Mouse (Mus musculus): ENCODE results near the gene Pim1.
"Not testable (repeated sequence)": the region's sequence is repeated elsewhere in the genome, so short reads cannot be mapped to it uniquely, and the experiment has no call there.

The Pim1 gene

GRCm38 (mm10) chr17:29490713-29491581 lies at the start of gene Pim1:
Gene Pim1, plus strand, starts transcription at chr17:29490753.
- peak; percentile 62 to 63 for DNase-seq (ENCODE audit: low spot score in 2 of 2)

- no peak for DNase-seq (ENCODE audit: low spot score in 2 of 2)
These were observed 49.0 kb upstream of the Pim1 start for GRCm38 (mm10) chr17:29441562-29441961.

DNA sequence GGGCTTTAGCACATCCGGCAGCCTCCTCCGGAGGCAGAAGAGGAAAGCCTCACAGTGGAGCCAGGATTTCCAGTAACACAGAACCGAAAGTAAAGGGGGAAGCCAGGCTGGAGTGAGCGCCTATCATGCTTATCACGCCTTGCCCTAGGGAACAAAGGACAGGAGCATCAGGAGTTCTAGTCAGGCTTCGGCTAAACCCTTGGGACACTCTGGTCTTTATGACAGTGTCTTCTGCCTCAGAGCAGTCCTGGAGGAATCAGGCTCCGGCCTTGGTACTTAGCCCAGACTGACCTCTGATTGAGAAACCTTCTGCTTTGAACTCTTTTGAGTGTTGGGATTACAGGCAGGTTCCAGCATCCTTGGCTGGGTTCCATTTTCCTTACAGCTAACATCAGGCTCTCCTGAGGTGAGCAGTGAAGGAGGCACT lies 48.4 kb upstream of the Pim1 start:
- no peak for DNase-seq (ENCODE audit: low spot score in 2 of 2)

- no peak for DNase-seq (ENCODE audit: low spot score in 2 of 2)
These were observed 46.8 kb upstream of the Pim1 start for GRCm38 (mm10) chr17:29443724-29444123.

GRCm38 (mm10) chr17:29445072-29445471 lies 45.5 kb upstream of the Pim1 start:
- DNase-seq (ENCODE audit: low spot score in 2 of 2), result no peak

- DNase-seq (ENCODE audit: low spot score in 2 of 2), result no peak
These were observed 43.2 kb upstream of the Pim1 start for GRCm38 (mm10) chr17:29447323-29447722.

- no peak for DNase-seq (ENCODE audit: low spot score in 2 of 2)
These were observed 42.5 kb upstream of the Pim1 start for GRCm38 (mm10) chr17:29448055-29448454.

- DNase-seq (ENCODE audit: low spot score in 2 of 2), result no peak
These were observed 42.0 kb upstream of the Pim1 start for GRCm38 (mm10) chr17:29448561-29448960.

GRCm38 (mm10) chr17:29450899-29451840 lies 39.4 kb upstream of the Pim1 start:
- no peak for DNase-seq (ENCODE audit: low spot score in 2 of 2)

DNA sequence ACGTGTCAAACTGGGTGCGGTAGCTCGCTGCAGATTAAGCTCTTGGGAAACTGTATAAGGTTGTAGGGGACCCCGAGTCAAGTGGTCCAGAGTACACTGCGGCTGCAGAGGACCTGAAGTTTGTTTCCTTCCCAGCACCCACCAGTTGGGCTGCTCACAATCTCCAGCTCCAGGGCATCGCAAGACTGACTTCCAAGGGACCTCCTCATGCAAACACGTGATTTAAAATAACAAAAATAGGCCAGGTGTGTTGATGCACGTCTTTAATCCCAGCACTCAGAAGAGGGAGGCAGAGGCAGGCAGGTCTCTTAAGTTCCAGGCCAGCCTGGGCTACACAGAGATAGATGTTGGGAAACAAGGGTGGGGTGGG lies 38.7 kb upstream of the Pim1 start:
- DNase-seq (ENCODE audit: low spot score in 2 of 2), result no peak

- not testable (repeated sequence) for DNase-seq (ENCODE audit: low spot score in 2 of 2)
These were observed 36.4 kb upstream of the Pim1 start for GRCm38 (mm10) chr17:29454119-29454518.

- no peak for DNase-seq (ENCODE audit: low spot score in 2 of 2)
These were observed 35.0 kb upstream of the Pim1 start for GRCm38 (mm10) chr17:29455411-29456120.

DNA sequence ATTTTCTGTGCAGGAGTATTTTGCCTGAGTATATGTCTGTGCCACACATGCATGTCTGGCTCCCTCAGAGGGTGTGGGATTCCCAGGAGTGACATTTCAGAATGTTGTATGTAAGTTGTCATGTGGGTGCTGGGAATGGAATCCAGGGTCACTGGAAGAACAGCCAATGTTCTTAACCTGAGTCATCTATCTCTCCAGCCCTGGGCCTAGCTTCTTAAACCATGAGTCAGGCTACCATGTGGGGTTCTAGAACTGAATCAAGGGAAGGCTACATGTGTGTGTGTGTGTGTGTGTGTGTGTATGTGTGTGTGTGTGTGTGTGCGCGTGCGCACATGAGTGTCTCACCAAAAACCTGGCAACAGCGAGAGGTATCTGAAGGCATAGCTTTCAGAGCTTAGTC lies 34.1 kb upstream of the Pim1 start:
- DNase-seq (ENCODE audit: low spot score in 2 of 2), result no peak

DNA sequence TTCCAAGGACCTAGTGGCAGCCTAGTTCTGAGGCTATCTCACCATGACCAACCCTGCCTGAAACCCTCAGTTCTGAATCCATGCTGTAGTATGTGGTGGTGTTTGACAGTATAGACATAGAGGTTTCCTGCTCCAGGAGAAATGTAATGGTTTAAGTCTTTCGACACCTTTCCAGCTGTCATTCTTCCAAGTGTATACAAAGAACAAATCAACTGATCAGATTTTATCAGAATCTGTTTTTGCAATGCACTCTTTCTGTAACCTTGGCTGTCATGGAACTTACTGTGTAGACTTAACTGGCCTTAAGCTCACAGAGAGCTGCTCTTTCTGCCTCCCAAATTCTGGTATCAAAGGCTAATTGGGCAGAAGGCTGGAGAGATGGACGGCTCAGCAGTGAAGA lies 33.6 kb upstream of the Pim1 start:
- no peak for DNase-seq (ENCODE audit: low spot score in 2 of 2)

- DNase-seq (ENCODE audit: low spot score in 2 of 2), result no peak
These were observed 32.6 kb upstream of the Pim1 start for GRCm38 (mm10) chr17:29457795-29458560.

GRCm38 (mm10) chr17:29459321-29460118 lies 31.0 kb upstream of the Pim1 start:
- no peak for DNase-seq (ENCODE audit: low spot score in 2 of 2)

- DNase-seq (ENCODE audit: low spot score in 2 of 2), result no peak
These were observed 30.4 kb upstream of the Pim1 start for GRCm38 (mm10) chr17:29460119-29460505.

- DNase-seq (ENCODE audit: low spot score in 2 of 2), result no peak
These were observed 26.9 kb upstream of the Pim1 start for GRCm38 (mm10) chr17:29463627-29464026.

DNA sequence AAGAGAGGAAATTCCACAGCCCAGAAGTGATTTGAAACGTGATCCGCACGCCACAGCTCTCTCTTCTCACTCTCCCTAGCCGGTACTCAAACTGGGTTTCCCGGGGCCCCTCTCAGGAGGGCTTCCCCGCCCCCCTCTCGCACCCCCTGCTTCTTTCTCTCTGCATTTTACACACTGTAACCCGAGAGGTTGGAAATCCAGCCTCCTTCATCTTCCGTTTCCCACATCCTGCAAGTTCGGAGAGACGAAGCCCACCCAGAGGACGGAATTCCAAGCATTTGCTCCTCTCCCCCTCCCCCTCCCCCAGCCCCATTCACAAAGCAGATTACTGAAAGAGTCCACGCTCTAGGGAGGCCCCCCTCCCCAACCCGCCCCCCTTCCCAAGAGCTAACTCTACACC lies 26.5 kb upstream of the Pim1 start:
- no peak for DNase-seq (ENCODE audit: low spot score in 2 of 2)

DNA sequence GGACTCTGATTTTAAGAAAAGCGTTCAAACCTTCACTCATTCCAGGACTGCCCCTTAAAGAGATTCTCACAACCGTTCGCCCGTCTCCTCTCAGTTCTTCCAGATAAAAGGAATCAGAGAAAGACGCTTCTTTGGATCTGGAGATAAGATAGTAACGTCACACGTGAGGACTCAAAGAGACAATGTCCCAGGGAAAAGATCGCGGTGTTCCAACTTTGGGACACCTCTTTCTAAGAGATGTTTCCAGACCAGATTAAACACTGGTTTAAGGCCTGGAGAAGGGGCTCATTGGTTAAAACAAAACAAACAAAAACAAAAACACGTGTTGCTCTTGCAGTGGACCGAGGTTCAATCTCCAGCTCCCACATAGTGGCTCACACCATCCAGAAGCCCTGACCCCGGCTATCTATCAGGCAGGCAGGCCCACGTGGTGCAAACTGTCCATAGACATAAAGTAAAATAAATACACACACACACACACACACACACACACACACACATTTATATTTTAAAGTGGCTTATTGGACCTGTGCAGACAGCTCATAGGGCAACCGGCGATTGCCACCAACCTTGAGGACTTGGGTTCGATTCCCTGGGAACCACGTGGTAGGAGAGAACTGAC lies 25.9 kb upstream of the Pim1 start:
- DNase-seq (ENCODE audit: low spot score in 2 of 2), result no peak
